Mouse (Mus musculus) testis, postnatal 10 days (tissue): Measurements from ENCODE around the gene Aamdc.

Experiments used
- DNase-seq: peaks from one replicate; pipeline ENCODE4 v3.0.0; 2021; ENCODE audit warnings: low spot score

Gene Aamdc

DNA sequence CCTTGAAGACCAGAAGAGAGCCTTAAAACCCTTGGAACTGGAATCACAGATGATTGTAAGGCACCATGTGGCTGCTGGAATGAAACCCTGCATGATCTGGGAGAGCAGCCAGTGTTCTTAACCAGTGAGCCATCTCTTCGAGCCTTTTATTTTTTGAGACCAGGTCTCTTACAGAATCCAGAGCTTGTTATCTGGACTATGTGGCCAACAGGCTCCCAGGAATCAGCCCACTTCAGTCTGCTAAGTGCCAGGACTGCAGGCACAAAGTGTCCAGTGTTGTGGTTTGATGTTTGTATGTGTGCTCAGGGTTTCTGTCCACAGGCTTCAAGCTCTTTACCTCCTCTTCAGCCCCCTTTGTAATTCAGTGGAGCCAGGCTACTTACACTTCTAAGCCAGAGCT, 64.5 kb downstream of the Aamdc start:
- DNase-seq: no peak

DNA sequence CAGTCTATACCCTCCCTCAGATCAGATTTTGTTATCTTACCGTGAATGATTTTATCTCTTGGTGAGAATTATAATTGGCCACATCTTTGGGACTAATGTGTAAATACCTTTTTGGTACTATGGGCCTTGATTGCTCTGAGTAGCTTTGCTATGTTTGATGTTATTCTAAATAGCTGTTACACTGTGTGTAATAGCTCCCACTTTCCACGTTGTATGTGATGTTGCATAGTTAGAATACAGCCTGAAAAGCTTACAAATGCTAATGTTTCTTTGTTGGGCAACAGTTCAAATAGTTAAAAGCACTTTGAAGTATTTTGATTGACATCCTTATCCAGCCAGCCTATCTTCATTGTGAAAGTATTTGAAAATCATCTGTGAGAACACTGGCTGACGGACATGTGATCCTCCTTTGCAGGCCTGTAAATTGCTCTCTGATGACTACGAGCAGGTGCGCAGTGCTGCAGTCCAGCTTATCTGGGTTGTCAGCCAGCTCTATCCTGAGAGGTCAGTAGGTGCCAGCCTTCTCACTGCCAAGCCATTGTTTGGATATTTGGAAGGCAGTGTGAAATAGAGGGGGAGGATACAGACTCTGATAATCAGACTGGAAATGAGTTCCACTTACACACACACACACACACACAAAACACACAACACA, 78.6 kb downstream of the Aamdc start:
- no peak for DNase-seq
